Mouse (Mus musculus) liver, embryonic 14.5 days (tissue): ENCODE measurements at regions not wholly inside any gene's neighbourhood (a gene's known extent, or its start where the extent isn't known, plus 50 kb on each side); places are given as distances from the start of the nearest gene placed in this dataset.
A peak's percentile ranks its signal among the peaks of the same experiment; 100 is the strongest.

Experiments
- ATAC-seq: fragments of 200-750 bp; cut with Nextera tagmentation; 2 replicates; pipeline ENCODE4 v1.8.0; 2017; ENCODE audit warnings: moderate number of reproducible peaks, mild to moderate bottlenecking, moderate library complexity; ENCODE audit not compliant: insufficient read depth
- DNase-seq, 3 experiments: peaks; one replicate each; pipeline ENCODE4 v3.0.0-alpha.2; 2012 to 2013; ENCODE audit warnings: low read depth in 3 of 3, low spot score in 3 of 3
- H3K27ac ChIP-seq: fragments of 300-500 bp; sonication (generic); 2 replicates; pipeline ENCODE4 v1.5.1; 2014; ENCODE audit warnings: moderate library complexity, mild to moderate bottlenecking, control low read depth, inconsistent platforms
- H3K27me3 ChIP-seq: fragments of 300-500 bp; sonication (generic); 2 replicates; pipeline ENCODE4 v1.6.1; 2014; ENCODE audit warnings: mild to moderate bottlenecking, low read length, moderate library complexity; ENCODE audit not compliant: control insufficient read depth, insufficient read depth
- H3K36me3 ChIP-seq: fragments of 300-500 bp; sonication (generic); replicated peaks from 2 replicates; pipeline ENCODE4 v1.6.1; 2014; ENCODE audit warnings: low read depth; ENCODE audit not compliant: control insufficient read depth, insufficient read depth
- H3K4me1 ChIP-seq, 2 experiments: fragments of 200-500 bp in 1 of 2; fragments of 300-500 bp in 1 of 2; sonication (generic) in 1 of 2; replicated peaks; 2 replicates each; pipeline ENCODE4 v1.6.1; 2012 to 2014; ENCODE audit warnings: antibody characterized with exemption in 1 of 2, inconsistent platforms in 1 of 2, low read length in 1 of 2; ENCODE audit not compliant: control insufficient read depth in 2 of 2, insufficient read depth in 2 of 2
- H3K4me2 ChIP-seq: fragments of 300-500 bp; sonication (generic); 2 replicates; pipeline ENCODE4 v1.6.1; 2014; ENCODE audit warnings: low read depth, mild to moderate bottlenecking, control low read depth, moderate library complexity
- H3K4me3 ChIP-seq, 2 experiments: fragments of 200-500 bp in 1 of 2; fragments of 300-500 bp in 1 of 2; sonication (generic) in 1 of 2; 2 replicates each; pipeline ENCODE4 v1.5.1; 2012 to 2014; ENCODE audit warnings: low read depth in 2 of 2, low read length in 2 of 2, mild to moderate bottlenecking in 2 of 2, control low read depth in 1 of 2, inconsistent platforms in 1 of 2, moderate library complexity in 1 of 2; ENCODE audit not compliant: insufficient read depth in 1 of 2
- H3K9ac ChIP-seq: fragments of 300-500 bp; sonication (generic); replicated peaks from 2 replicates; pipeline ENCODE4 v1.6.1; 2014; ENCODE audit warnings: mild to moderate bottlenecking, control low read depth, moderate library complexity
- H3K9me3 ChIP-seq: fragments of 300-500 bp; sonication (generic); 2 replicates; pipeline ENCODE4 v1.6.1; 2016; ENCODE audit warnings: low read length, mixed read lengths; ENCODE audit not compliant: control insufficient read depth
- CTCF ChIP-seq: IDR thresholded peaks from 2 replicates; pipeline ENCODE4 v1.5.1; 2016; ENCODE audit warnings: antibody characterized with exemption, low read depth, control low read depth
- EP300 ChIP-seq: IDR thresholded peaks from 2 replicates; pipeline ENCODE4 v1.6.1; 2016; ENCODE audit warnings: antibody characterized with exemption, low read depth
- WGBS: fragments of 180-500 bp; shearing (Covaris S2); extraction: QIAGEN DNeasy Blood & Tissue Kit; methylation state at CpG from one replicate; pipeline ENCODE4 v1.1.7; 2014; ENCODE audit not compliant: insufficient replicate concordance; 5-methylcytosine and 5-hydroxymethylcytosine counted together

- Histone ChIP-seq H3K27me3 (no peaks in the 10 kb centered on the region), H3K4me3 (no peak overlapping the region), H3K9ac (no peak overlapping the region), H3K4me1 (no peaks in the 10 kb centered on the region), H3K36me3 (no peaks in the 10 kb centered on the region), H3K9me3 (no peaks in the 10 kb centered on the region), H3K4me2 (no peak overlapping the region), H3K27ac (no peak overlapping the region)
- no peak for ATAC-seq
- no peak for DNase-seq
- TF ChIP-seq CTCF (peak; percentile 32), EP300 (no peak)
- 51% methylated on average over 2 of the region's 2 CpGs for WGBS
These were observed 114.7 kb upstream of the Lsm14a start for GRCm38 (mm10) chr7:34507858-34508257.

GRCm38 (mm10) chr7:34506816-34507215 is 113.7 kb upstream of the Lsm14a start:
- Histone ChIP-seq H3K4me1 (no peaks in the 10 kb centered on the region), H3K4me2 (no peak overlapping the region), H3K4me3 (no peak overlapping the region), H3K27me3 (no peaks in the 10 kb centered on the region), H3K27ac (no peak overlapping the region), H3K9me3 (no peaks in the 10 kb centered on the region), H3K9ac (no peak overlapping the region), H3K36me3 (no peaks in the 10 kb centered on the region)
- TF ChIP-seq EP300: no peak
- TF ChIP-seq CTCF: no peak
- WGBS: 38% methylated on average over 4 of the region's 4 CpGs
- DNase-seq (no peak), ATAC-seq (no peak)

- Histone ChIP-seq H3K27ac (no peak overlapping the region), H3K4me3 (no peak overlapping the region), H3K9me3 (no peaks in the 10 kb centered on the region; the same call in 1 of the 2 replicates), H3K36me3 (no peaks in the 10 kb centered on the region), H3K9ac (no peak overlapping the region), H3K4me2 (no peak overlapping the region), H3K4me1 (no peaks in the 10 kb centered on the region), H3K27me3 (no peaks in the 10 kb centered on the region)
- TF ChIP-seq EP300 (no peak), CTCF (no peak)
- DNase-seq (no peak), ATAC-seq (no peak)
- WGBS: 53% methylated on average over 10 of the region's 10 CpGs
These were observed 100.8 kb upstream of the Lsm14a start for GRCm38 (mm10) chr7:34493892-34494291.

- H3K4me2 ChIP-seq: no peak overlapping the region
- H3K27me3 ChIP-seq: no peaks in the 10 kb centered on the region
- H3K4me3 ChIP-seq: no peak overlapping the region
- DNase-seq (no peak), ATAC-seq (no peak)
- WGBS: 64% methylated on average over 18 of the region's 18 CpGs
- no peaks in the 10 kb centered on the region for H3K9me3 ChIP-seq
- H3K9ac ChIP-seq: no peak overlapping the region
- no peaks in the 10 kb centered on the region for H3K36me3 ChIP-seq
- TF ChIP-seq EP300 (no peak), CTCF (0 out of 2 replicates have a peak, but pooled peaks have one; percentile 35)
- H3K27ac ChIP-seq: no peak overlapping the region
- no peaks in the 10 kb centered on the region for H3K4me1 ChIP-seq
These were observed 91.9 kb upstream of the Lsm14a start for GRCm38 (mm10) chr7:34484908-34485598.

GRCm38 (mm10) chr7:34483368-34483767 is 90.3 kb upstream of the Lsm14a start:
- WGBS: 60% methylated on average over 8 of the region's 9 CpGs
- no peaks in the 10 kb centered on the region for H3K9me3 ChIP-seq
- H3K9ac ChIP-seq: no peak overlapping the region
- H3K36me3 ChIP-seq: no peaks in the 10 kb centered on the region
- H3K27ac ChIP-seq: no peak overlapping the region
- DNase-seq: no peak
- no peak overlapping the region for H3K4me3 ChIP-seq
- no peak for ATAC-seq
- no peaks in the 10 kb centered on the region for H3K4me1 ChIP-seq
- H3K27me3 ChIP-seq: no peaks in the 10 kb centered on the region
- no peak for TF ChIP-seq CTCF
- TF ChIP-seq EP300: no peak
- no peak overlapping the region for H3K4me2 ChIP-seq
